Mouse (Mus musculus) G1E (cell line): ENCODE data around the gene Slc9a7. TPM values are rescaled to one million over a fixed set of nuclear protein-coding genes. Genes with fewer than 3 reads are reported as not detected.

Experiments used
- ATAC-seq: 2 replicates; pipeline ENCODE4 v1.8.0; 2016; ENCODE audit warnings: mild to moderate bottlenecking; ENCODE audit not compliant: insufficient number of reproducible peaks, poor library complexity, low FRiP score, severe bottlenecking; ENCODE audit errors: extremely low read depth
- DNase-seq: peaks from one replicate; pipeline ENCODE4 v3.0.0; 2012; ENCODE audit warnings: low spot score
- H3K27me3 ChIP-seq: 2 replicates; pipeline ENCODE4 v1.6.1; 2012; ENCODE audit warnings: mild to moderate bottlenecking, low read length, inconsistent platforms; ENCODE audit not compliant: insufficient read depth
- H3K36me3 ChIP-seq: replicated peaks from 2 replicates; pipeline ENCODE3; 2012; ENCODE audit warnings: mild to moderate bottlenecking, inconsistent platforms
- H3K4me1 ChIP-seq: 2 replicates; pipeline ENCODE4 v1.6.1; 2012; ENCODE audit warnings: low read depth, low read length, inconsistent platforms, mixed read lengths; ENCODE audit not compliant: insufficient read depth
- H3K4me3 ChIP-seq: 2 replicates; pipeline ENCODE4 v1.5.1; 2012; ENCODE audit warnings: low read depth, mild to moderate bottlenecking, inconsistent platforms, low read length, moderate library complexity, mixed read lengths
- H3K9me3 ChIP-seq: replicated peaks from 2 replicates; pipeline ENCODE4 v1.6.1; 2012; ENCODE audit warnings: inconsistent platforms
- CTCF ChIP-seq: IDR thresholded peaks from 2 replicates; pipeline ENCODE4 v1.5.1; 2012; ENCODE audit warnings: low read depth, low read length, inconsistent platforms, mixed read lengths
- GATA1 ChIP-seq: IDR thresholded peaks from 2 replicates; pipeline ENCODE4 v1.6.1; 2012; ENCODE audit warnings: borderline replicate concordance, low read length, inconsistent platforms, mixed read lengths
- GATA2 ChIP-seq: IDR thresholded peaks from 2 replicates; pipeline ENCODE4 v1.6.1; 2012; ENCODE audit warnings: low read depth, low read length, inconsistent platforms, borderline replicate concordance
- POLR2AphosphoS5 ChIP-seq: IDR thresholded peaks from 2 replicates; pipeline ENCODE4 v1.6.1; 2012; ENCODE audit warnings: low read depth, low read length, inconsistent platforms; ENCODE audit not compliant: insufficient replicate concordance
- TAL1 ChIP-seq: conservative IDR thresholded peaks from 2 replicates; pipeline ENCODE4 v1.6.1; 2012; ENCODE audit warnings: low read depth, low read length, inconsistent platforms, mixed read lengths
- polyA plus RNA-seq: library from polyadenylated mRNA; stranded (reverse); fragments of >175 nt; gene quantifications from 2 replicates; pipeline ENCODE4 v1.2.3, GENCODE M21; 2012
- total RNA-seq, 2 experiments: library from RNA; stranded (forward) in 1 of 2; stranded (reverse) in 1 of 2; fragments of 200-1000 nt in 1 of 2; fragments of >200 nt in 1 of 2; fragmentation: Nextera tagmentation in 1 of 2; gene quantifications; 2 replicates each; pipeline ENCODE4 v1.2.3; 2014 to 2017

The Slc9a7 gene
- total and polyA plus RNA-seq, 3 experiments = not detected

GRCm38 (mm10) chrX:20059381-20059971 is 232.1 kb downstream of the Slc9a7 start, which contains the start of gene Chst7:
Gene Chst7 (plus strand): TSS chrX:20059560.
- TF ChIP-seq GATA1 (no peak), CTCF (no peak), POLR2AphosphoS5 (no peak), TAL1 (no peak), GATA2 (no peak)
- no peak within 1 kb of the TSS for H3K4me3 ChIP-seq
- H3K27me3 ChIP-seq = no peaks in the 10 kb centered on the region
- no peaks in the 10 kb centered on the region for H3K4me1 ChIP-seq
- DNase-seq = no peak
- H3K36me3 ChIP-seq = no peaks in the 10 kb centered on the region
- peaks cover 7% of the 10 kb centered on the region; the same call in 1 of the 2 replicates for H3K9me3 ChIP-seq
- no peak for ATAC-seq

Other genes starting within 250 kb of the Slc9a7 start
- not detected in 2 replicates for gene Chst7, start 232.2 kb downstream of the Slc9a7 start, total RNA-seq (2014; fragmentation: Nextera tagmentation)
- not detected in 2 replicates for gene Chst7, start 232.2 kb downstream of the Slc9a7 start, total RNA-seq (2017)
- gene Chst7, start 232.2 kb downstream of the Slc9a7 start, polyA plus RNA-seq = not detected in 2 replicates
- gene Rp2, start 72.7 kb upstream of the Slc9a7 start, total RNA-seq (2014; fragmentation: Nextera tagmentation) = 21.4 and 23.1 TPM in 2 replicates
- 21.3 and 22.0 TPM in 2 replicates for gene Rp2, start 72.7 kb upstream of the Slc9a7 start, total RNA-seq (2017)
- gene Rp2, start 72.7 kb upstream of the Slc9a7 start, polyA plus RNA-seq = 4.5 and 5.0 TPM in 2 replicates
- 27.7 and 33.9 TPM in 2 replicates for gene Jade3, start 133.9 kb upstream of the Slc9a7 start, total RNA-seq (2014; fragmentation: Nextera tagmentation)
- gene Jade3, start 133.9 kb upstream of the Slc9a7 start, total RNA-seq (2017) = 20.6 and 21.5 TPM in 2 replicates
- gene Jade3, start 133.9 kb upstream of the Slc9a7 start, polyA plus RNA-seq = 0.79 and 1.1 TPM in 2 replicates